Mouse (Mus musculus) limb, embryonic 10.5 days (tissue): Measurements from ENCODE around the gene Selplg. TPM values are rescaled to one million over a fixed set of nuclear protein-coding genes. Genes with fewer than 3 reads are reported as not detected.

Source experiments
- DNase-seq: peaks from one replicate; pipeline ENCODE4 v3.0.0-alpha.2; 2017; ENCODE audit warnings: low spot score
- H3K27ac ChIP-seq: fragments of 300-500 bp; sonication (generic); 2 replicates; pipeline ENCODE4 v1.5.1; 2016; ENCODE audit warnings: mild to moderate bottlenecking
- H3K27me3 ChIP-seq: fragments of 300-500 bp; sonication (generic); 2 replicates; pipeline ENCODE4 v1.6.1; 2016; ENCODE audit warnings: low read depth, mild to moderate bottlenecking; ENCODE audit not compliant: poor library complexity, severe bottlenecking
- H3K36me3 ChIP-seq: fragments of 300-500 bp; sonication (generic); 2 replicates; pipeline ENCODE4 v1.6.1; 2016; ENCODE audit warnings: mild to moderate bottlenecking, moderate library complexity
- H3K4me1 ChIP-seq: fragments of 300-500 bp; sonication (generic); 2 replicates; pipeline ENCODE4 v1.6.1; 2016
- H3K4me3 ChIP-seq: fragments of 300-500 bp; sonication (generic); 2 replicates; pipeline ENCODE4 v1.5.1; 2016; ENCODE audit warnings: mild to moderate bottlenecking, moderate library complexity
- H3K9me3 ChIP-seq: fragments of 300-500 bp; sonication (generic); replicated peaks from 2 replicates; pipeline ENCODE4 v1.6.1; 2016; ENCODE audit warnings: mild to moderate bottlenecking
- WGBS: fragments of 180-500 bp; shearing (Covaris S2); methylation state at CpG from one replicate; pipeline ENCODE4 v1.1.7; 2016; 5-methylcytosine and 5-hydroxymethylcytosine counted together
- polyA plus RNA-seq: library from polyadenylated mRNA; unstranded; fragments of >200 nt; fragmentation: Nextera tagmentation; extraction: Ambion mirVana; gene quantifications from 2 replicates; pipeline ENCODE4 v1.2.1, GENCODE M21; 2016

Selplg gene
- polyA plus RNA-seq, 1 experiment from 2014 or later: 0.80 TPM

GRCm38 (mm10) chr5:113847636-113848035 is 15.2 kb upstream of the Selplg start:
- H3K36me3 ChIP-seq: peaks cover 93% of the 10 kb centered on the region

GRCm38 (mm10) chr5:113846656-113847055 is 14.2 kb upstream of the Selplg start:
- 91% methylated on average over 8 of the region's 8 CpGs for WGBS

More at GRCm38 (mm10) chr5:113847636-113848035, 15.2 kb upstream of the Selplg start:
- no peak for DNase-seq
- no peak overlapping the region for H3K4me3 ChIP-seq
- no peaks in the 10 kb centered on the region for H3K27me3 ChIP-seq
- no peaks in the 10 kb centered on the region; the same call in 1 of the 2 replicates for H3K4me1 ChIP-seq
- H3K27ac ChIP-seq: no peak overlapping the region
- no peaks in the 10 kb centered on the region for H3K9me3 ChIP-seq
- WGBS: 91% methylated on average over 9 of the region's 9 CpGs

GRCm38 (mm10) chr5:113845627-113846026 is 13.2 kb upstream of the Selplg start:
- no peaks in the 10 kb centered on the region for H3K9me3 ChIP-seq
- no peak overlapping the region for H3K4me3 ChIP-seq
- 93% methylated on average over 8 of the region's 8 CpGs for WGBS
- peaks cover 4% of the 10 kb centered on the region; the same call in 1 of the 2 replicates for H3K4me1 ChIP-seq
- no peaks in the 10 kb centered on the region for H3K27me3 ChIP-seq
- H3K27ac ChIP-seq: no peak overlapping the region
- H3K36me3 ChIP-seq: peaks cover 95% of the 10 kb centered on the region
- DNase-seq: no peak

More at GRCm38 (mm10) chr5:113846656-113847055, 14.2 kb upstream of the Selplg start:
- Histone ChIP-seq H3K27me3 (no peaks in the 10 kb centered on the region), H3K27ac (no peak overlapping the region), H3K36me3 (peaks cover 98% of the 10 kb centered on the region), H3K4me1 (peaks cover 2% of the 10 kb centered on the region; the same call in 1 of the 2 replicates), H3K9me3 (no peaks in the 10 kb centered on the region), H3K4me3 (no peak overlapping the region)
- DNase-seq: no peak

DNA sequence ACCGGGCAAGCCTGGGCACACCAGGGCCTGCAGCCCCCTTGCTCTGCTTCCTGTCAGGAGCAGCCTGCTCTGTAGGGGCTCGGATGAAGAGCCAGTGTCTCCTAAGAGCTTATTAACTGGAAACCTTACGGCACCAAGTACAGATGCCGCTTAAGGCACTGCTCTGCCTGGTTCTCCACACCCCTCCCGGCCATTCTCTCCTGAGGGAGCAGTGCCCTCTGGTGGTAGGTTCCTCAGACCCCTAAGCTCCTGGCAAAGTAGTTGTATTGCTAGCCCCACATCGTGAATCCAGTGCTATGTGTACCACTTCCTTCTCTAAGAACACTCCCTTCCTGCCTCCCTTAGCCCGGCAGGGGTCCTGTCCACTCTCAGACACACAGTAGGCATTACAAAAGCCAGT is 12.3 kb upstream of the Selplg start:
- 70% methylated on average over 7 of the region's 7 CpGs for WGBS
- Histone ChIP-seq H3K27ac (no peak overlapping the region), H3K27me3 (no peaks in the 10 kb centered on the region), H3K9me3 (no peaks in the 10 kb centered on the region), H3K36me3 (peaks cover 86% of the 10 kb centered on the region), H3K4me1 (peaks cover 4% of the 10 kb centered on the region; the same call in 1 of the 2 replicates), H3K4me3 (no peak overlapping the region)
- DNase-seq: peak; percentile 64

GRCm38 (mm10) chr5:113844106-113844505 is 11.7 kb upstream of the Selplg start:
- H3K4me1 ChIP-seq: peaks cover 4% of the 10 kb centered on the region; the same call in 1 of the 2 replicates
- H3K36me3 ChIP-seq: peaks cover 82% of the 10 kb centered on the region
- no peak for DNase-seq
- no peaks in the 10 kb centered on the region for H3K27me3 ChIP-seq
- 85% methylated on average over 15 of the region's 15 CpGs for WGBS
- H3K4me3 ChIP-seq: no peak overlapping the region
- no peak overlapping the region for H3K27ac ChIP-seq
- no peaks in the 10 kb centered on the region for H3K9me3 ChIP-seq

DNA sequence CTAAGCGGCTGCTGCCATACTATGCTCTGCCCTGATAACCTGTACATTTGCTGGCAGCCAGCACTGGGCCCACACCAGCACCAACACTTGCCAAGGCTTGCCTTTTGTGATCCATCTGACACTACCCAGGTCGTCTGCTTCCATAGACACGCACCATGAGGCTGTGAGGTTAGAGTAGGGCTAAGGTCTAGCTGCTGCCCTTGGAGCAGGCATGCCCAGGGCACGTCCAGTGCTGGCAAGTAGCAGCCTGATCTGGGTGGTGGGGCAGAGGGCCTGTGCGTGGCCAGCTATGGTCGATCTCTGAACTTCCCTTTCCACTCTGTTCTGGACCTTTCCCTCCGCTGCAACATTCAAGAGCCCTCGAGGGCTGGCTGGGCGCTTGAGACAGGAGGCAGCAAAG is 10.5 kb upstream of the Selplg start:
- WGBS: 90% methylated on average over 9 of the region's 9 CpGs
- no peak overlapping the region for H3K27ac ChIP-seq
- no peak overlapping the region for H3K4me3 ChIP-seq
- no peak for DNase-seq
- peaks cover 7% of the 10 kb centered on the region for H3K4me1 ChIP-seq
- no peaks in the 10 kb centered on the region for H3K9me3 ChIP-seq
- H3K27me3 ChIP-seq: no peaks in the 10 kb centered on the region
- peaks cover 72% of the 10 kb centered on the region for H3K36me3 ChIP-seq

DNA sequence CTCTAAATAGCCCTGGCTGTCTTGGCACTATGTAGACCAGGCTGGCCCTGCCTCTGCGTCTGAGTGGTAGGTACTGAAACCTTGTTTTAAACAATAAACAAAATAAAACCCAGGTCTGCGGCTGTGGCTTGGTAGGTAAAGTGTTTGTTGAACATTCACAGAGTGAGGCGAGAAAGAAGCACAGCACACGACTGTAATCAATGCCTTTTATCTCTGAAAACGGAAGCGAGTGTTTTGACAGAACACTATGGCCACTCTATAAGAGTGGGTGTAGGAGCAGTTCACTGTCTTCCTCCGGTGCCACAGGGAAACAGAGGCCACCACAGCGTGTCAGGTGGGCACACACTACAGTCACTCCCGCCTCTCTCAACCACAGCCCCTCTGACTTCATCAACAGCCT is 9.8 kb upstream of the Selplg start:
- no peaks in the 10 kb centered on the region for H3K27me3 ChIP-seq
- no peak for DNase-seq
- peaks cover 7% of the 10 kb centered on the region; the same call in 1 of the 2 replicates for H3K4me1 ChIP-seq
- H3K4me3 ChIP-seq: no peak overlapping the region
- WGBS: 89% methylated on average over 9 of the region's 9 CpGs
- H3K9me3 ChIP-seq: no peaks in the 10 kb centered on the region
- H3K27ac ChIP-seq: no peak overlapping the region
- peaks cover 65% of the 10 kb centered on the region for H3K36me3 ChIP-seq

DNA sequence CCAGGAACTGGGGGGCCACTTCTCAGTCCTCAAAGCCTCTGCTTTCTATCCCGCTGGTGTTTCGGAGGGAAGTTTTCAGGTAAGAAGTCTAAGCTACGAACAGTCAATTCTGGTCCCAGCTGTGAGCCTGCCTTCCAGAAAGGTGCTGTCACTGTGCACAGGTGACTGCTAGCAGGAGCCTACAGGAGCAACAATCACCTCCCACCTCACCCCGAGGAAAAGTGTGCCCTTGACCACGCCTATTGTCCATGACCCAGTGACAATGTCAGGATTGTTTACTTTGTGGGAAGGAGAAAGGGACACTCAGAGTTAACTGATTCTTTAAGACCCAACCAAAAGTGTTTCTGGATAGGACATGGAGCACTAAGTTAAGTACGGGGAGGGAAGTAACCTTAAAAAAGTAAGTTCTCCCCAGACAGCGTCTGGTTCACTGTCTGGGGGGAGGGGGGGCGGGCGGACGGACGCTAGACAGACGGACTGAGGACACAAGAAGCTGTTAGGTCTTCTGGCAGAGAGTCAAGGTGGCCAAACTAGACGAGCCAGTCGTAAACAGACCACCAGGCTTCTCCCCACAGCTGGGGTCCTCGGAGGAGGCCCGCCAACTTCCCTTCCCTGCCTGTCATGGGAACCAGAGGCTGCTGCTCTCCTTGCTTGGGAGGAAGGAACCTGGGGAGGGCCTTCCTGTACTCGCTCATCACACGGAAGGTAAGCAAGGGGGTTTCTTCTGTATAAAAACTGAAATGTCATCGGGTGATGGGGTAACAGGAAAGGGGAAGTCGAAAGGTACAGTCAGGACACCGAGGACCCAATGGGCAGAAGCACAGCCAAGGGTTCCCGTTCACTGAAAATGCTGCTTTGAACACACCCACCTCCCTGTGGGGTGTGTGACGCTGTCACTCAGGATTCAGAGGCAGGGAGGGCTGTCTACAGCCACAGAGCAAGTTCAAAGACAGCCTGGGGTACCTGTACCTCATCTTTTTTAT is 9.1 kb upstream of the Selplg start:
- 86% methylated on average over 23 of the region's 23 CpGs for WGBS
- DNase-seq: no peak
- Histone ChIP-seq H3K36me3 (peaks cover 58% of the 10 kb centered on the region), H3K4me1 (peaks cover 7% of the 10 kb centered on the region; the same call in 1 of the 2 replicates), H3K4me3 (no peak overlapping the region), H3K27ac (no peak overlapping the region), H3K27me3 (no peaks in the 10 kb centered on the region), H3K9me3 (no peaks in the 10 kb centered on the region)

DNA sequence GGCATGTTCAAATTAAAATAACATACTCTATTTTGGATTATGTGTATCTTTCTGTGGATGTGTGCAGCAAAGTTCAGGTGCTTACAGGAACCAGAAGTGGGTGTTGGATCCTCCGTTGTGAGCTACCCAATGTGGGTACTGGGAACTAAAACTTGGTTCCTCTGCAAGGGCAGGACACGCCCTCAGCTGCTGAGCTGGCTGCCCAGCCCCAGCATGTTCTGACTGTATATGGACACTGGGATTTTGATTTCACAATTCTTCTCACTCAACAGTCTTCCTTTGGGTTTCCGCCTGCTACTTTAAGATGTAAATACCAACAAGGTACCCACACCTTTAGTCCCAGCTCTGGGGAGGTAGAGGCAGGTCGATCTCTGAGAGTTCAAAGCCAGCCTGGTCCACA is 8.0 kb upstream of the Selplg start:
- no peaks in the 10 kb centered on the region for H3K9me3 ChIP-seq
- no peak for DNase-seq
- WGBS: 96% methylated on average over 4 of the region's 4 CpGs
- no peak overlapping the region for H3K27ac ChIP-seq
- H3K36me3 ChIP-seq: peaks cover 47% of the 10 kb centered on the region
- H3K4me1 ChIP-seq: peaks cover 7% of the 10 kb centered on the region; the same call in 1 of the 2 replicates
- no peak overlapping the region for H3K4me3 ChIP-seq
- no peaks in the 10 kb centered on the region for H3K27me3 ChIP-seq

- Histone ChIP-seq H3K4me3 (no peak overlapping the region), H3K4me1 (peaks cover 13% of the 10 kb centered on the region), H3K9me3 (no peaks in the 10 kb centered on the region), H3K27me3 (no peaks in the 10 kb centered on the region), H3K36me3 (peaks cover 13% of the 10 kb centered on the region), H3K27ac (no peak overlapping the region)
- WGBS: 89% methylated on average over 10 of the region's 10 CpGs
- no peak for DNase-seq
Observed at GRCm38 (mm10) chr5:113836961-113837360, 4.5 kb upstream of the Selplg start.

DNA sequence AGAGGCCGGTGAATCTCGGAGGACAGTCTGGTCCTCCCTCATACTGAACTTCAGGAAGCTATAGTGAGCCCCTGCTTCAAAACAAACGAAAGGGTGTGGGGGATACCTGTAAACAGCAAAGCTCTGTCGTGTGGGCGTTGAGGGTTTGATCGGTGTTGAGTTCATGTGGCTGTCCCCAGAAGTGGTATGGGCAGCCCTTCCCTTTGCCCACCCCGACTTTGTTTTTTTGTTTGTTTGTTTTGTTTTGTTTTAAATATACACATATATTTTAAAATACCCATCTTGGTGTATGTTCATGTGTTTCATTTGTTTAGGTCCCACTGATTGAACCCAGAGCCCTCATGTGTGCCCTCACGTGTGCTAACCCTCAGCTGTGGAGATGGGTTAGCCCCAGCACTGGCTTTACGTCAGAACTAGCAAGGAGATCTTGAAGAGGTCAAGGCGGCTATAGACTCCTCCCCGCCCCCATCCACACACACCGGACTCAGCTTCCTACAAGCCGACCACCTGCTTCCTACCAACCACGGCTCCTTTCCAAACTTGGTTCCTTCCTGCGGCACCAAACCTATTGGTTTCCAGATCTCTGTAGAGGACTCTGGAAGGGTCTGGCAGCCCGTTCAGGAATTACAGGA is 988 bp upstream of the Selplg start:
- WGBS: 71% methylated on average over 16 of the region's 16 CpGs
- H3K36me3 ChIP-seq: no peaks in the 10 kb centered on the region
- peaks cover 16% of the 10 kb centered on the region for H3K4me1 ChIP-seq
- H3K27me3 ChIP-seq: no peaks in the 10 kb centered on the region
- H3K4me3 ChIP-seq: no peak overlapping the region
- no peak for DNase-seq
- H3K27ac ChIP-seq: no peak overlapping the region
- no peaks in the 10 kb centered on the region for H3K9me3 ChIP-seq

DNA sequence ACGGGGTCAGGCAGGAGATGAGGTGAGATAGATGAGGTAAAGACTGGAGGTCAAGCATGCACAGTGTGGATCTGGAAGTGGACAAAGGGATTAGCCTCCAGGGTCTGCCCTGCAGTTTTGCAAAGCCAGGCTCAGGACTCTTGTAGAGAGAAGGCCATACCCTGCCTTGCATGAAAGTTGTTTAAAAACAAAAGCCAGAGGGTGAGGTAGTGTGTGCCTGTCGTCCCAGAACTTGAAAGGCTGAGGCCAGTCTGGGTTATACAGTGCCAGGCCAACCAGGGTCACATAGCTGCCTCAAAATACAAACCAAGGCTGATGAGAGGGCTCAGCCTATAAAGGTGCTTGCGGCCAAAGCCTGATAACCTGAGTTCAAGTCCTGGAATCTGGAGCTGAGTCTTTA is 703 bp downstream of the Selplg start:
- H3K27me3 ChIP-seq: no peaks in the 10 kb centered on the region
- H3K27ac ChIP-seq: no peak overlapping the region
- no peaks in the 10 kb centered on the region for H3K36me3 ChIP-seq
- 50% methylated on average over 3 of the region's 3 CpGs for WGBS
- H3K9me3 ChIP-seq: no peaks in the 10 kb centered on the region
- no peak for DNase-seq
- H3K4me1 ChIP-seq: peaks cover 17% of the 10 kb centered on the region
- no peak overlapping the region for H3K4me3 ChIP-seq

DNA sequence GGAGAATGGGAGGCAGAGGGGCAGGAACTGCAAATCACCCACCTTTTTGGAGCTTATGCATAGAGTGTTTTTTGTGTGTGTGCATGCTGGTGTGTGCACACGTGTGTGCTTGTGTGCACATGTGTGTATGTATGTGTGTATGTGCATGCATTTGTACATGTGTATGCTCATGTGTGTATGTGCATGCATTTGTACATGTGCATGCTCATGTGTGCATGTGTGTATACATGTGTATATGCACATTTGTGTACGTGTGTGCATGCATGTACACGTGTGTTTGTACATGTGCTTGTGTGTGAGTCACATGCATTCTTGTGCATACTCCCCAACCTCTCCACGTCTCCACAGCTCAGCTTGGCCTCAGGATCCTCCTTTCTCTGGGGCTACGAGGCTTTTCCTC is 1.6 kb downstream of the Selplg start:
- H3K4me3 ChIP-seq: no peak overlapping the region
- WGBS: 90% methylated on average over 5 of the region's 5 CpGs
- H3K27me3 ChIP-seq: no peaks in the 10 kb centered on the region
- no peaks in the 10 kb centered on the region for H3K36me3 ChIP-seq
- no peaks in the 10 kb centered on the region for H3K9me3 ChIP-seq
- no peak for DNase-seq
- H3K27ac ChIP-seq: no peak overlapping the region
- H3K4me1 ChIP-seq: peaks cover 17% of the 10 kb centered on the region
